Mouse (Mus musculus): ENCODE results near the gene Smim7.

Smim7 gene

DNA sequence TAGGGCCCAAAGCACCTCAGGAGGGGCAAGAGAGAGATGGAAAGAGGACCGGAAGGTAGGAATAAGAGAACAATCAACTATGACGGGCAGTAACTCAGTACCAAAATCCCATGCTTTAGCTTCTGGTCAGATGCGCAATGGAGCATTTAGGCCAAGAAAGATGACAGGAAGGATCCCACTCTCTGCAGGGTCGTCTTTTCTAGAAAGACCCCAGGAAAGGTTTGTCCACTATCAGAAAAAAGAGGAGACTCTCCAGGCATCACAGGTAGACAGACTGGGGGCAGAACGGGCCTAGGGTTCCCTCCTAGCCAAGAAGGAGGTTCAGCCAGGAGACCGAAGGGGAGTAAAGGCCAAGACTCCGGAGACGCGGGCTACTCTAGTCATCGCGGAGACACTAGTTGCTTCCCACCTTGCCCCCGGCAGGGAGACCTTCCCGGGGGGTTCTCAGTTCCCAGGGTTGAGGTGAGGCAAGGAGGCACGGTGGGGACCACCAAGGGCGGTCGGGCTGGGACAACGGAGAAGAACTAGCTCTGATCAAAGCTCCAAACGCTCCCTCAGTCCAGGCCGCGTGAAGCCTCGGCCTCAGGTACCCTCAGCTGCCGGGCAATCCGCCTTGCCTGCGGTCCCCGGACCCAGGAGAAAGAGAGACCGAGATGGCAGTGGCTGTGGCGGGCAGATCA, 23.6 kb downstream of the Smim7 start:
- no peak for DNase-seq (ENCODE audit: low spot score)

DNA sequence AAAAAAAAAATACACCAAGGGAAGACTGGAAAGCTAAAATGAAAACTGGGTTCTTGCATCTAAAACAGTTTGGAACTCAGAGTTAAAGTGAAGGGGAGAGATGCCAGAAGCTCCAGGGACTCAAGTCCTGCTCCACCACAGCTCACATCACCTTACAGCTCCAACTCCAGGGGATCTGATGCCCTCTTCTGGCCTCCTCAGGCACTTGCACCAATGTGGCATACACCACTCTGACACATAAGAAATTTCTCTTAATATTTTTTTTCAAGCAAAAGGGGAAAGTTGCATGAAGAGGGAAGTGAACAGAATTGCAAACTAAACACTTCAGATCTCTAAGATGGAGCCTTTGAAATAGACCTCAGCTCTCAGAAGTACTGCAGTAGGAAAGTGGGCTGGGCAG, 31.7 kb downstream of the Smim7 start:
- DNase-seq (ENCODE audit: low spot score), result no peak

DNA sequence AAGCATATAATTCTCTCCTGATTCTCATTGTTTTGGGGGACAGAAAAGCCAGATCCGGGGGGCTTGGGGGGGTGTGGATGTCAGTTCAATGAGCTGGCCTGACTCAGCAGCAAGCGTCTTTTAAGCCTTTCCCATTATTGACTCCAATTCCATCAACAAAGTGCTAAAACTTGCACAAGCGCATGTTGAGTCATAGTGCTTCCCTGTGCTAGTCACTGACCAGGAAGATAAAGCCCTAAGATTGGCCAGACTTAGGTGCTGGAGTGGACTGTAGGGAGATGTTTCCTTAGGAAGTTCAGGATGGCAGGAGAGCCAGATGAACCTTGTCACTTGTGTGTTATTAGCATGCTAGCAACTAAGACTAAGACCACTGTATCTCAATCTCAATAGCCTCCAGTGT, 36.0 kb downstream of the Smim7 start:
- no peak for DNase-seq (ENCODE audit: low spot score)

DNA sequence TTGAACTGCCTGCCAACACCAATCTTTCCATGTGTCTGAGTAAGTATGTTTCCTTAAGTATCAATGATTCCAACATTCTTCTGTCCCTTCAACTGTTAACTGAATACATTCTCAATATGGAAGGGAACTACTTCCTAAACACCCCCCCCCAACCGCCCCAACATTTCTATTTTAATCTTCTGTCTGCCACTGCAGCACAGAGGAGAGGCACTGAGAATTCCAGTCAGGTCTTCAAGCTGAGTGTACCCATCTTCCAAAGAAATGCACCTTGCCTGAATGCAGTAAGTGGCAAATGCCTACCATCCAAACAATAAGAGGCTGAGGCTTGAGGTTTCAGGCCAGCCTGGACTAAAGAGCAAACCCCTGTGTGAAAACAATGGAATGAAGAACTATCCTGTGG, 38.8 kb downstream of the Smim7 start:
- no peak for DNase-seq (ENCODE audit: low spot score)

DNA sequence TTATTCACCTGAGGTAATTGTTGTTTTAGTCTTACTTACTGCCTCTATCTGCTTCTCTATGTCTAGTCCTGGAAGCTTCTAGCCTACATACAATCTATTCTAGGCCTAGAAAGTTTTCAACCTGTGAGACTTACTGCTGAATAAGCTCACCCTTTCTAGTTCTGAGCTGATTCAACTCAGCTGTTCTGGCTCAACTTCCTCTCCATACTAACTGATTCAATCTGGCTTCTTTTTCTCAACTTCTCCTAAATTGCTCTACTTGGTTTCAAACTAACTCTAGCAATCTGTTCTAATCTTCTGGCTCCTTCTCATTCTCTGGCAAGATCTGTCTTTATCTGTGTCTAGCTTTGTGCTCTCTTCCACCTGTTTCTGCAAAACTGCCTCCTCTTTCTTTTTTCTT, 49.0 kb downstream of the Smim7 start:
- no peak for DNase-seq (ENCODE audit: low spot score)

DNA sequence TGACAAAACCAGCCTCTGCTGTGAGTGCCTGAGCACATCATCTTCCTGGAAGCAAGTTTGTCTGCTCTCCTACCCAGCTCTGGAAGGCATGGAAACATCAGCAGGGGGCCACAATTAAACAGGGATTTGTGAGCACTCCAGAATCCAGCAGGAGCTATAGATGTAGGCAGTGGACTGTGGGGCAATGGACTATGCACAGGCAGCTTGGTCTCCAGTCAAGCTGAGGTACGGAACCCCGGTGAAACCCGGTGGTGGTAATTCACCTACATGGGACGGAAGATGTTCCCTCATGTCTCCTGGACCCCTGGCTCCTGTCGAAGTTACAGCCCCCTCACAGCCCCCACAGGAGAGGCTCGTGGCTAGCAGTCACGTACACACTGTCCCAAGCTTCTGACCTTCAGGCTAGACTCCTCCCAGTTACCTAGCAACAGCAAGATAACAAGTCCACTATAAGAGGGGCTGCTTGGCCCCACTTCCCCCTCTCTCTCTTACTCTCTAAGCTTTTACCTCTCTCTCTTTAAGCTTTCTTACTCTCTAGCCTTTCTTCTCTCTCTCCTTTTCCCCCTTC, 53.4 kb downstream of the Smim7 start:
- DNase-seq (ENCODE audit: low spot score), result no peak
